Mouse (Mus musculus) retina, postnatal 7 days (tissue): ENCODE results near the gene 4930558K02Rik.

ENCODE experiments used
- DNase-seq: peaks from one replicate; pipeline ENCODE4 v3.0.0-alpha.2; 2012; ENCODE audit warnings: low read depth, low spot score

The 4930558K02Rik gene

GRCm38 (mm10) chr1:161992389-161992788, 13.0 kb upstream of the 4930558K02Rik start:
- DNase-seq, result no peak

- no peak for DNase-seq
Observed at GRCm38 (mm10) chr1:161991846-161992245, 12.4 kb upstream of the 4930558K02Rik start.

GRCm38 (mm10) chr1:161990684-161991578, 11.5 kb upstream of the 4930558K02Rik start:
- no peak for DNase-seq

DNA sequence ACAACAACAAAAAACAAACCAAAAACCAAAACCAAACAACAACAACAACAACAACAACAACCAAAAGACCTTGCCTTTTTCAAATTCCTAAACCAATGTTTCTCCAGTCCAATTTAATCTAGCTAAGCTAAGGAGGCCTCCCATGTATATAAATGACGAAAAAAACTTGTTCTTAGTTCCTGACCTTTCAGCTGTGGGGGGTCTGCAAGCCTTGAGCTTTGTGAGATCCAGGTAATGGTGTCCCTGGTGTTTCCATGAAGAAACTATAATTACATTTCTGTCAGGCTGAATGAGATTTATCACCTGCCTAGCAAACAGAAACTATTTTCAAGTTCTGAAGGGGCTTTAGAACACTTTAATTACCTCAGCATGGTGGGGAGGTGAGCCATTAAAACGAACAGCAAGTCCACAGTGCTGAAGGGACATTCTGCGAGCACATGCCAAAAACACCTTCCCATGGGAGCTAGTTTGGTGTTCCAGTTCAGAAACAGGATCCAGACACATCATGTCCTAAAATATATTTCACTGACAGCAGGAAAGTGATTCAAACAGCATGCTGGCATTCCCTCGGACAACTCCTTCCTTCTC, 4.6 kb upstream of the 4930558K02Rik start:
- no peak for DNase-seq

DNA sequence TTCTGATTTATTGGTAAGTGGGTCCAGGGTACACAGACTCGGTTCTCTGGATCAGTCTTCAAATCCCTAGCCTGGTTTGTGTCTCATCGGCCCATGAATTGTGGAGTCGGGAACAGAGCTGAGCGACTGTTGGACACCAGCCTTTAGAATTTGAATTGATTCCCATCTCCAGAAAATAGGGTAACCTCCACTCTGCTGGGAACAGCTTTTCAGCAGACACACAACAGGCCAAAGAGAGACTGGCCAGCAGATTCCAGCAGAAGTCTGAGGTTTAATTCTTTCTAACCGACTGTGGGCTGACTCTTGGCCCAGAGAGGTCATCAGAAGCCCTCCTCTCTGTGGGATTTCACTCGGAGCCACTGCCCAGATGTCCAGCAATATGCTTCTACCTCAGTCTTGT, 4.0 kb upstream of the 4930558K02Rik start:
- no peak for DNase-seq

- no peak for DNase-seq
Observed at GRCm38 (mm10) chr1:161980626-161981298, 1.3 kb upstream of the 4930558K02Rik start.

GRCm38 (mm10) chr1:161980046-161980445, 610 bp upstream of the 4930558K02Rik start:
- DNase-seq, result no peak

DNA sequence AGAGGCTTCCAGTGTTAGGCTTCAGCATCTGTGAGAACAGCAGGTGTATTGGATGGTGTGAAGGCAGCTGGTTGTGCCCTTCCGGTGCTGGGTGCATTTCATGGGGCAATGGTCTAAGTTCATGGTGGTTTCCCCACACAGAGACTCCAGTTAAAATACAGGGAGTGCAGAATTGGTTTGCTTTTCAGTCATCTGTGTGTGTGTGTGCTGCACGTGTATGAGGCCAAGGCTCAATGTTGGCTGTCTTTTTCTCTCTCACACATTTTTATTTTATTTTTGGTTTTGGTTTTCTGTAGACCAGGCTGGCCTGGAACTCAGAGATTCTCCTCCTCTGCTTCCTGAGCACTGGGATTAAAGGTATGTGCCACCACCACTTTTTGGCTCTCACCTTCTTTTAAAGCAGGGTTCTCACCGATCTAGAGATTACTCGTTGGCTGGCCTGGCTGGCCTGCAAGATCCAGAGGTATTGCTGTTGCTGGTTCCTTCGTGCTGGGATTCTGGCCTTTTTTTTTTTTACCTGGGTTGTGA, 1.2 kb downstream of the 4930558K02Rik start:
- DNase-seq, result no peak

DNA sequence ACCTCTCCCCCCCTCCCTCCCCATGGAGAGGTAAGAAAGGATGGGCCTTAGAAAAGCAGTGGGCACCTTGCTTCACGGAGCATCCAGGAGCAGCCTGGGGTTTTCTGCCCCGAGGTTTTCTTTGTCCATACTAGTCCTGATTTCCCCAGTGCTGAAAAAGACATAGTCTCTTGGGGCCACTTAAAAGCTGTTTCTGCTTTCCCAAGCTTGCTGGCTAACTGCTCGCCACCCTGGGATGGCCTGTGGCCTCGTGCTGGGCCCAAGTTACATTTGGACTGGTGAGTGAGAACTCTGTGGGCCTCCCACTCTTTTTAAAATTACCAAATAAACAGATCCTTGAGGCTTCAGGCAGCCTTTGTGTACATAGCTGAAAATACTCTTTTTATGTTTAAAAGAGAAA, 2.1 kb downstream of the 4930558K02Rik start:
- DNase-seq, result no peak

DNA sequence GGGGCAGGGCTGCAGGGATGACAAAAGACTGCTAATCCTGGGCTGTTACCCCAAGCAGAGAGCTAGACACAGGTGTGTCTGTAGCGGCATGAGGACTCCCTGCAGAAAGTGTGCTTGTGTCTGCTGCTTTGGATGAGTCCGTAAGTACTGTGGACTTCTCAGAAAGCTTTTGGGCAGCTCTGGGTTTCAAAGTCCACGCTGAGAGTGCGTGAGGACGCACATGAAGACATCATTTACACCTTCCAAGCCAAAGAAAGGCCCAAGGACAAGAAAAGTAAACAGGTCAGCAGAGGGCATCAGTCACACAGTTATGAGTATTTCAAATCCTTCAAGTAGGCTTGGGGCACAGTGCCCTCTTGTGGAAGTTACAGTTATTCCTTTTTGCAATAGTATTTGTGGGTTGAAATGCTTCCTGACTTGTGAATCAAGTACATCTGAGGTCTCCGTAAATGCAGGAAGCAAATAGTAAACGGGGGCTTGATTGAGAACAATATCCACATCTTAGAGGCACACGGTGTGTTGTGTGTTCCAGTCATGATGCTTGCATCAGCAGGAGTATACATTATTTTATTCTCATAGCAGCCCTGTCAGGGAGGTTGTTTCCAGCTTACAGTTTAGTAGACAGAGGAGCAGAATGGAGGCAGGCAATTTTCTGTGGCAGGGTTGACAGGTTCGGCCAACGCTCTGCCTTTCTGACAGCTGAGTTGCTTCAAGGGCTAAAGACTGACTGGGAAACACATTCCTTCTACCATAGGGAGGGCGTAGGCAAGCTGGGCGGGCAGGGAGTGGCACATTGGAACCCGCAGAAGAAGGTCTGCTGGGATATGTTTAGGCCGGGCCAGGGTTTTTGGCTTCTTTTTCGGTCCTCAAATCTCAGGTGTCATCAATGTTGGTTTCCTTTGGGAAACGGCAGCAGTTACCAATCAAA, 2.9 kb downstream of the 4930558K02Rik start:
- DNase-seq, result peak; percentile 64

- DNase-seq, result no peak
Observed at GRCm38 (mm10) chr1:161972233-161972632, 7.2 kb downstream of the 4930558K02Rik start.

GRCm38 (mm10) chr1:161970874-161971273, 8.6 kb downstream of the 4930558K02Rik start:
- DNase-seq, result no peak

GRCm38 (mm10) chr1:161968589-161969407, 10.6 kb downstream of the 4930558K02Rik start, which contains the start of gene Pigc:
Gene Pigc, plus strand, starts transcription at chr1:161969186.
- peak; percentile 89 for DNase-seq

DNA sequence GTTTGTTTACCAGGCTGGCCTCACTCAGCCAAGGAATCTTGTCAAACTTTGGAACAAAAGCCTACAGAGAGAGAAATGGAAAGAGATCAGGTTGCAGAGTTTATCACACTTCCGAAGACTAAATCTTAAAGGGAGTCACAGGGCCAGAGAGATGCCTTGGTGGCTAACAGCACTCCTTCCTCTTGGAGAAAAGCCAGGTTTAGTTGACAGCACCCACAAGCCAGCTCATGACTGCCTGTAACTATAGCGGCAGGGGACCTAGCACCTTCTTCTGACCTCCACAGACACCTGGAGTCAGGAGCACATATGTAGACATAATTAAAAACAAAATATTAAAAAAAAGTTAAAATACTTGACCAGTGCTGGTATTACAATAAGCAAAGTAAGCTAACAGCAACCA, 11.5 kb downstream of the 4930558K02Rik start:
- DNase-seq, result no peak

GRCm38 (mm10) chr1:161962465-161963377, 16.7 kb downstream of the 4930558K02Rik start:
- DNase-seq, result no peak

- no peak for DNase-seq
Observed at GRCm38 (mm10) chr1:161957964-161958950, 21.2 kb downstream of the 4930558K02Rik start.

- DNase-seq, result no peak
Observed at GRCm38 (mm10) chr1:161955846-161956245, 23.6 kb downstream of the 4930558K02Rik start.

- DNase-seq, result no peak
Observed at GRCm38 (mm10) chr1:161952599-161952998, 26.8 kb downstream of the 4930558K02Rik start.
